Mouse (Mus musculus): ENCODE measurements at regions not wholly inside any gene's neighbourhood (a gene's known extent, or its start where the extent isn't known, plus 50 kb on each side); places are given as distances from the start of the nearest gene placed in this dataset.

DNA sequence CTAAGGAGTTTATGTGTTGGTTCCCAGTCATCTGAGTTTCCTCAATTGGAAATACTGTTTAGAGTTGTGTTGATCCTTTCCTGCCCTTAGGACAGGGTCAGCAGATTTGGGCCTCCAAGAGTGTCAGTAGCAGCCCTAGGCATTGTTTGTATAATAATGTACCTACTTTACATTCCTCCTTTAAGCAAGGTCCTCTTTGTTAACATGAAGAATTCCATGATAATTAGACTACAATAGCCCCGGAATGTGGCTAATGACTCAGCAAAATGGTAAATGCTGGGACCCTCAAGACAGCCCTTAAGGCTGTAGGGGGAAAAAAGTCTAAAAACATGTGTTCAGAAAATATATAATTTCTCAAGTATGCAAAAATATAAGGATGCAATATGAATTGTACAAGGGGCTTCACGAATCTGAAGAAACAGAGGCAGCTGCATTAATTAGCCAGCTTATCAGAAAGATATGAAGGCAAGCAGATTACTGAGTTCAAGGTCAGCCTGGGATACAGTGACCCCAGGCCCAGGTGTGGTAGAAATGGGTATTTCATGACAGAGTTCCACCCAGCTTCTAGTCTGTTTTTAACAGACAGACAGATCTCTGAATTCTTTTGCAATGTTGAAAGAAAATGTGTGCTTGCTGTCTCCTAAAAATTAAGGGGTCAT lies 80.1 kb upstream of the Ptprk start:
- DNase-seq (ENCODE audit: low read depth, low spot score), result no peak

DNA sequence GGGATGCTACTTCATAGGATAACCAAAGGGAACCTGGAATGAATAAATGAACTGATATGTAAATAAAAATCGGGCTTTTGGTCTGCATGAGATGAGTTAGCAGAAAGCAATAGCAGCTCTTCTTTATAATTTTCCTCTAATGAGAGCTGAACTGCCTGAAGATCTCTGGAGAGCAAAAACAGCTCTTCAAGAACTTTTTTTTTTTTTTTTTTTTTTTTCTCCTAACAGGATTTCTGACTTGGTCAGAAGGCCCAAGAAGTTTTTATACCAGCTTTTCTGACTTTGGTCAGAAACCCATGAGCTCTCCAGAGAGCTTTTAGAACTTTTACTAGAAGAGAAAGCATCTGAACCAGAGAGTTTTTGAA lies 79.6 kb upstream of the Ptprk start:
- DNase-seq (ENCODE audit: low read depth, low spot score), result no peak

DNA sequence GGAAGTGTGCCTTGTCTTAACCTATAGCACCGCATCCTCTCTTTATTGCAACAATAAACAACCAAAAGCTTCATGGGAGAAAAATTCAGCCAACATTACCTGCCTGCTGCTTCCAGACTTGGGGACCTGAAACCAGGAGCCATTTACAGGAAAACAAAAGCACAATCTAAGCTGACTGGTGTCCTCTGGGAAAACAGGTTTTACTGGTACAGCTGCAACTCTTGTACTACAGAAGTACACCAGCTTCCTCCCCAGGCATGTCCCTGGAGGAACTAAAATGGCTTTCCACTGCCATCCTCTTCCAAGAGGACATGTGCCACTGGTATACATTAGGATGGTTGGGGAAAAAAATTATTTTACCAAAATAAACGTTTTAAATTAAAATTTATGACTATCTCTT lies 63.9 kb upstream of the Ptprk start:
- no peak for DNase-seq (ENCODE audit: low read depth, low spot score)

DNA sequence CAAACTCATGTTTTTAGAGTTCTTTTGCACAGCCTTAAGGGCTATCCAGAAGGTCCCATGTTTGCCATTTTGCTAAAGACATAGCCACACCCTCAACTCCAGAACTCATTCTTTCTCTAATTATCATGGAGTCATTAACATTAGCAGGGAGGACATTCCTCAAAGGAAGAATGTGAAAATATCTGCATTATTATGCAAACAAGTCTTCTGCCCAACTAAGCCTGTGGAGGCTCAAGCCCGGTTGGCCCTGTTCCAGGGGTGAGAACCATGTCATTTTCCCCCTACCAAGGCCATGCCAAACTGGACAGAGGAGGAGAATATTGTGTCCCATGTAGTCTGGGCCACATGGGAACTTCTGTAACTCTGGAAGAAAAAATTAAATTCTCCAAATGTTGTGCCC lies 62.5 kb upstream of the Ptprk start:
- no peak for DNase-seq (ENCODE audit: low read depth, low spot score)

DNA sequence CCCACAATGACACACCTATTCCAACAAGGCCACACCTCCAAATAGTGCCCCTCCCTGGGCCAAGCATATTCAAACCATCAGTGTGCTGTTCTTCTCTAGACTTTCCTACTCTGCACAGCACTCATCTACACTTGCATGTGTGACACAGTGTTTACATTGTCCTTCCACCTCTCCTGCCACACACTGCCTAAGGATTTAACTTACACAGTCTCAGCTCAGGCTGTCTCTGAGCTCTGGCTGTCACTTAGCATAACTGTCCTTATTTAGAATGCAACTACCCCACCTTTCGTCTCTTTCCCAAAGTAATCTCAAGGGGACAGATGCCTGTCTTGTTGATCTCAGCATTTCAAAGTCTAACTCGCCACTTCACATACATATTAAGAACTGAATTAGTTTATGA lies 61.2 kb upstream of the Ptprk start:
- no peak for DNase-seq (ENCODE audit: low read depth, low spot score)

DNA sequence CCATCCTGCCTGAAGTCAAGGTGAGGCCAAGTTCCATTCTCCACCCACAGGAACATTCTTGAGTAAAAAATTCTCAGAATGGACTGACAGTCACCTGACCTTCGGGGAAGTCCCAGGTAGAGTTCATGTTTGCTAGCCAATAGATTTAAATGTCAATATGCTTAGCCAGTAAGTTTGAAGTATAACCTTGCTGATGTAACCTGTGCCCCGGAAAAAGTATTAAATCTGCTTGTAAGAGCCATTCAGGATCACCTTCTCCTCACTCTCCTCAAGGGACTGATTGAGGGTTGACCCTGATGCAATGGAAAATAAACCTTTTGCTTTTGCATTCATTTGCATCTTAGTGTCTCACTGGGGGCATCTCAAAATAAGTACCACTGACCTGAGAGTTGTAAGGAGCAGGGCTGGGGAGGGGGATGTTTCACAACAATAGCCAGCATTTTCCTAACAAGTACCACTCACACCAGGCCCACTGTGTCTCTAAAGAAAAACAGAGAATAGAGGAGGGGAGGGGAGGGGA lies 60.3 kb upstream of the Ptprk start:
- DNase-seq (ENCODE audit: low read depth, low spot score), result no peak
